Mouse (Mus musculus) heart, embryonic 16.5 days (tissue): ENCODE results near the gene Macrod2. TPM values are rescaled to one million over a fixed set of nuclear protein-coding genes. Genes with fewer than 3 reads are reported as not detected.
A peak's percentile ranks its signal among the peaks of the same experiment; 100 is the strongest.

Experiments
- ATAC-seq: fragments of 200-750 bp; cut with Nextera tagmentation; replicated peaks from 2 replicates; pipeline ENCODE4 v1.8.0; 2017; ENCODE audit warnings: moderate number of reproducible peaks; ENCODE audit not compliant: insufficient read depth, low FRiP score; ENCODE audit errors: extremely low read depth
- H3K27ac ChIP-seq: fragments of 300-500 bp; sonication (generic); 2 replicates; pipeline ENCODE4 v1.5.1; 2014; ENCODE audit warnings: mild to moderate bottlenecking, low read length, control low read depth, moderate library complexity
- H3K27me3 ChIP-seq: fragments of 300-500 bp; sonication (generic); 2 replicates; pipeline ENCODE4 v1.6.1; 2014; ENCODE audit warnings: low read length, mixed read lengths; ENCODE audit not compliant: control insufficient read depth, insufficient read depth
- H3K36me3 ChIP-seq: fragments of 300-500 bp; sonication (generic); 2 replicates; pipeline ENCODE4 v1.6.1; 2014; ENCODE audit not compliant: control insufficient read depth, insufficient read depth
- H3K4me1 ChIP-seq: fragments of 300-500 bp; sonication (generic); 2 replicates; pipeline ENCODE4 v1.6.1; 2014; ENCODE audit warnings: low read length, mixed read lengths; ENCODE audit not compliant: control insufficient read depth, insufficient read depth
- H3K4me2 ChIP-seq: fragments of 300-500 bp; sonication (generic); 2 replicates; pipeline ENCODE4 v1.6.1; 2014; ENCODE audit warnings: low read depth, mild to moderate bottlenecking, control low read depth, low read length
- H3K4me3 ChIP-seq: fragments of 300-500 bp; sonication (generic); 2 replicates; pipeline ENCODE4 v1.5.1; 2014; ENCODE audit warnings: mild to moderate bottlenecking, control low read depth, low read length
- H3K9ac ChIP-seq: fragments of 300-500 bp; sonication (generic); 2 replicates; pipeline ENCODE4 v1.6.1; 2014; ENCODE audit warnings: low read length, control low read depth
- H3K9me3 ChIP-seq: fragments of 300-500 bp; sonication (generic); replicated peaks from 2 replicates; pipeline ENCODE4 v1.6.1; 2016; ENCODE audit warnings: low read length; ENCODE audit not compliant: control insufficient read depth
- WGBS: fragments of 180-500 bp; shearing (Covaris S2); extraction: QIAGEN DNeasy Blood & Tissue Kit; methylation state at CpG from one replicate; pipeline ENCODE4 v1.1.7; 2014; 5-methylcytosine and 5-hydroxymethylcytosine counted together
- polyA plus RNA-seq: library from polyadenylated mRNA; unstranded; fragments of >200 nt; fragmentation: Nextera tagmentation; extraction: Ambion mirVana; gene quantifications from 2 replicates; pipeline ENCODE4 v1.2.1, GENCODE M21; 2015

Macrod2 gene
- polyA plus RNA-seq, 1 experiment from 2014 or later, result 23.2 TPM

- ATAC-seq, result no peak
- no peaks in the 10 kb centered on the region for H3K36me3 ChIP-seq
- H3K4me3 ChIP-seq, result no peak overlapping the region
- H3K9me3 ChIP-seq, result no peaks in the 10 kb centered on the region
- 59% methylated on average over 3 of the region's 3 CpGs for WGBS
- no peak overlapping the region for H3K4me2 ChIP-seq
- H3K4me1 ChIP-seq, result no peaks in the 10 kb centered on the region
- no peaks in the 10 kb centered on the region for H3K27me3 ChIP-seq
- no peak overlapping the region for H3K9ac ChIP-seq
- no peak overlapping the region for H3K27ac ChIP-seq
Measured at GRCm38 (mm10) chr2:140698585-140698984, 303.5 kb downstream of the Macrod2 start.

GRCm38 (mm10) chr2:140703377-140703776 lies 308.3 kb downstream of the Macrod2 start:
- no peak for ATAC-seq
- Histone ChIP-seq H3K9me3 (no peaks in the 10 kb centered on the region), H3K4me1 (no peaks in the 10 kb centered on the region), H3K27me3 (no peaks in the 10 kb centered on the region), H3K27ac (no peak overlapping the region), H3K9ac (no peak overlapping the region), H3K4me2 (no peak overlapping the region), H3K4me3 (no peak overlapping the region), H3K36me3 (no peaks in the 10 kb centered on the region)
- 66% methylated on average over 4 of the region's 4 CpGs for WGBS

GRCm38 (mm10) chr2:140704146-140704545 lies 309.0 kb downstream of the Macrod2 start:
- H3K9me3 ChIP-seq, result no peaks in the 10 kb centered on the region
- 34% methylated on average over 3 of the region's 3 CpGs for WGBS
- no peaks in the 10 kb centered on the region for H3K36me3 ChIP-seq
- no peak overlapping the region for H3K9ac ChIP-seq
- ATAC-seq, result no peak
- H3K4me2 ChIP-seq, result no peak overlapping the region
- no peak overlapping the region for H3K27ac ChIP-seq
- H3K4me3 ChIP-seq, result no peak overlapping the region
- no peaks in the 10 kb centered on the region for H3K27me3 ChIP-seq
- H3K4me1 ChIP-seq, result no peaks in the 10 kb centered on the region

GRCm38 (mm10) chr2:140705278-140705677 lies 310.2 kb downstream of the Macrod2 start:
- Histone ChIP-seq H3K27me3 (no peaks in the 10 kb centered on the region), H3K4me3 (no peak overlapping the region), H3K9ac (no peak overlapping the region), H3K27ac (no peak overlapping the region), H3K36me3 (no peaks in the 10 kb centered on the region), H3K9me3 (no peaks in the 10 kb centered on the region), H3K4me1 (no peaks in the 10 kb centered on the region), H3K4me2 (no peak overlapping the region)
- no peak for ATAC-seq
- 39% methylated on average over 2 of the region's 2 CpGs for WGBS

GRCm38 (mm10) chr2:140707550-140707949 lies 312.4 kb downstream of the Macrod2 start:
- Histone ChIP-seq H3K36me3 (no peaks in the 10 kb centered on the region), H3K4me2 (no peak overlapping the region), H3K4me1 (no peaks in the 10 kb centered on the region), H3K27ac (no peak overlapping the region), H3K27me3 (no peaks in the 10 kb centered on the region), H3K4me3 (no peak overlapping the region), H3K9me3 (no peaks in the 10 kb centered on the region), H3K9ac (no peak overlapping the region)
- 50% methylated on average over 5 of the region's 5 CpGs for WGBS
- no peak for ATAC-seq

GRCm38 (mm10) chr2:140715822-140716221 lies 320.7 kb downstream of the Macrod2 start:
- 74% methylated on average over 4 of the region's 4 CpGs for WGBS
- Histone ChIP-seq H3K9me3 (no peaks in the 10 kb centered on the region), H3K9ac (no peak overlapping the region)

GRCm38 (mm10) chr2:140717407-140717806 lies 322.3 kb downstream of the Macrod2 start:
- Histone ChIP-seq H3K27ac (no peak overlapping the region), H3K4me2 (peak overlapping the region; percentile 21; the same call in 1 of the 2 replicates), H3K36me3 (no peaks in the 10 kb centered on the region), H3K4me3 (no peak overlapping the region), H3K9me3 (no peaks in the 10 kb centered on the region), H3K4me1 (0 out of 2 replicates have a peak, but pooled peaks cover 3% of the 10 kb centered on the region), H3K9ac (no peak overlapping the region), H3K27me3 (no peaks in the 10 kb centered on the region)
- 41% methylated on average over 9 of the region's 9 CpGs for WGBS
- no peak for ATAC-seq

More at GRCm38 (mm10) chr2:140715822-140716221, 320.7 kb downstream of the Macrod2 start:
- Histone ChIP-seq H3K4me3 (no peak overlapping the region), H3K4me1 (0 out of 2 replicates have a peak, but pooled peaks cover 3% of the 10 kb centered on the region), H3K36me3 (no peaks in the 10 kb centered on the region), H3K27ac (no peak overlapping the region), H3K27me3 (no peaks in the 10 kb centered on the region), H3K4me2 (no peak overlapping the region)
- no peak for ATAC-seq

- 10% methylated on average over 6 of the region's 6 CpGs for WGBS
- Histone ChIP-seq H3K36me3 (no peaks in the 10 kb centered on the region), H3K9ac (no peak overlapping the region), H3K4me3 (no peak overlapping the region), H3K4me1 (0 out of 2 replicates have a peak, but pooled peaks cover 5% of the 10 kb centered on the region), H3K4me2 (peak overlapping the region; percentile 18; the same call in 1 of the 2 replicates), H3K27me3 (no peaks in the 10 kb centered on the region), H3K9me3 (no peaks in the 10 kb centered on the region), H3K27ac (no peak overlapping the region)
- ATAC-seq, result no peak
Measured at GRCm38 (mm10) chr2:140732616-140733183, 337.6 kb downstream of the Macrod2 start.

- no peak for ATAC-seq
- H3K4me1 ChIP-seq, result no peaks in the 10 kb centered on the region
- no peak overlapping the region for H3K4me2 ChIP-seq
- H3K9me3 ChIP-seq, result no peaks in the 10 kb centered on the region
- no peak overlapping the region for H3K9ac ChIP-seq
- H3K27ac ChIP-seq, result no peak overlapping the region
- no peaks in the 10 kb centered on the region for H3K27me3 ChIP-seq
- 91% methylated on average over 5 of the region's 5 CpGs for WGBS
- no peak overlapping the region for H3K4me3 ChIP-seq
- H3K36me3 ChIP-seq, result no peaks in the 10 kb centered on the region
Measured at GRCm38 (mm10) chr2:140740511-140740910, 345.4 kb downstream of the Macrod2 start.
